Mouse (Mus musculus) C2C12 (cell line): ENCODE measurements around the gene Zfp280b.

Experiments used
- CEBPB ChIP-seq: IDR thresholded peaks from one replicate; pipeline ENCODE4 v1.6.1; 2011; ENCODE audit warnings: low read depth, mild to moderate bottlenecking, control low read depth, moderate library complexity
- CTCF ChIP-seq: IDR thresholded peaks from one replicate; pipeline ENCODE4 v1.5.1; 2011; ENCODE audit not compliant: control insufficient read depth, insufficient read depth, insufficient read length
- MAX ChIP-seq: IDR thresholded peaks from one replicate; pipeline ENCODE4 v1.6.1; 2011; ENCODE audit warnings: mild to moderate bottlenecking, control low read depth
- USF1 ChIP-seq: IDR thresholded peaks from one replicate; pipeline ENCODE4 v1.6.1; 2011; ENCODE audit warnings: low read depth, mild to moderate bottlenecking, control low read depth, moderate library complexity

DNA sequence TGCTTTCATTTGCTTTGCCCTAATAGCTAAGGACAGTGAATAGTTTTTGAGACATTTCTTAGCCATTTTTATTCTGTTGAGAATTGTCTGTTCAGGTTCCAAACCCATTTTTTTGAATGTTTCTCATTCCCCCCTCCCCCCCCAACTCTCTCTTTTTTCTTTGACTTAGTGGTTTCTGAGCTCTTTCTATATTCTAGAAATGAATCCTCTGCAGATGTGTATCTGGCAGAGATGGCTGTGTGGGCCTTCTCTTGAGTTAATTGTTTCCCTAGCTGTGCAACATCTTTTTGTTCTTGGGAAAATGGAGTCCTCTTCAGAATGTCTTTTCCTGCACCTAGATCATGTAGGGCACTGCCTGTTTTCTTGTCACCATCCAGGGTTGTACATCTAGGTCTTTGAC lies 2.8 kb downstream of the Zfp280b start:
- TF ChIP-seq CTCF, result no peak
- no peak for TF ChIP-seq USF1
- no peak for TF ChIP-seq CEBPB
- TF ChIP-seq MAX, result no peak
